Mouse (Mus musculus): ENCODE measurements around the gene Lnx1.

GRCm38 (mm10) chr5:74712811-74713210, 10.1 kb upstream of the Lnx1 start:
- no peak for TF ChIP-seq CTCF (IDR thresholded peaks at IDR 0.05; ENCODE audit: low read depth)
- no peak for TF ChIP-seq EP300 (IDR thresholded peaks at IDR 0.05; ENCODE audit: low read depth)
